Mouse (Mus musculus): Measurements from ENCODE around the gene Ep300. TPM values are rescaled to one million over a fixed set of nuclear protein-coding genes. Genes with fewer than 3 reads are reported as not detected.
"Not testable (repeated sequence)": the region's sequence is repeated elsewhere in the genome, so short reads cannot be mapped to it uniquely, and the experiment has no call there.

The Ep300 gene
- polyA plus RNA-seq, 1 experiment from 2014 or later, result 11.5 TPM

DNA sequence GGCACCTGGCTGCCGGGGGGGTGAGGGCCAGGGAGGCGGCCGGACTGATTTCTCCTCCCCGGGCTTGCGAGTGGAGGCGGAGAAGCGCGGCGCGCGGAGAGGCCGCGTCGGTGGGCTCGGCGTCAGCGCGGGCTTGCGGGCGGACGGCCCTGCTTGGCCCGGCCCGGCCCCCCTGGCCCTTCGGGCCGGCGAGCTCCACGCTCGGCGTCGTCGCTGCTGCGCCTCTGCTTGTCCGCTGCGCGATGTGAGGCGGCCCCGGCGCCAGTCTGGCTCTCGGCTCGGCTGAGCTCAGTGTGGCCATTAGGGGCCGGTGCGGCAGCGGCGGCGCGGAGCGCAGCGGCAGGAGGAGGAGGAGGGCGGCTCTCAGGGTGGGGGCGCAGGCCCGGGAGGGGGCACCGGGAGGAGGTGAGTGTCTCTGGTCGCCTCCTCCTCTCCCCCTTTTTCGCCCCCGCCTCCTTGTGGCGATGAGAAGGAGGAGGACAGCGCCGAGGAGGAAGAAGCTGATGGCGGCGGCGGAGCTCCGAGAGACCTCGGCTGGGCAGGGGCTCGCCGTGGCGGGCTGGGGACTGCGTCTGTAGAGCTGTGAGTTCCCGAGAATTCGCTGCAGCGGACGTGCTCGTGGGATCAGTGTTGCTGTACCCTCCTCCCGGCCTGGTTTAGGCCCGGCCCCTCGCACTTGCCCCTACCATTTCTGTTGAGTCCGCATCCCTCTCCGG, 753 bp downstream of the Ep300 start:
- peak; percentile 65 for ATAC-seq (replicated peaks; ENCODE audit: extremely low read depth, insufficient read depth, low FRiP score)
- Histone ChIP-seq H3K9ac (ENCODE audit: low read length) (peak overlapping the region; percentile 100), H3K36me3 (ENCODE audit: control insufficient read depth, insufficient read depth) (no peaks in the 10 kb centered on the region; the same call in 1 of the 2 replicates), H3K4me3 (ENCODE audit: low read length) (peak overlapping the region; percentile 94), H3K4me2 (ENCODE audit: low read depth, low read length) (peak overlapping the region; percentile 95), H3K4me1 (ENCODE audit: control insufficient read depth, insufficient read depth, low read length) (peaks cover 19% of the 10 kb centered on the region), H3K27me3 (ENCODE audit: control insufficient read depth, insufficient read depth, low read length) (no peaks in the 10 kb centered on the region), H3K9me3 (replicated peaks; ENCODE audit: control insufficient read depth, low read length) (no peaks in the 10 kb centered on the region), H3K27ac (ENCODE audit: low read length) (peak overlapping the region; percentile 100)
- WGBS, result under 1% methylated on average over 62 of the region's 77 CpGs

GRCm38 (mm10) chr15:81586466-81586865, 1.3 kb downstream of the Ep300 start:
- H3K36me3 ChIP-seq (ENCODE audit: control insufficient read depth, insufficient read depth), result no peaks in the 10 kb centered on the region; the same call in 1 of the 2 replicates
- H3K27ac ChIP-seq (ENCODE audit: low read length), result peak overlapping the region; percentile 100
- peak overlapping the region; percentile 94 for H3K4me3 ChIP-seq (ENCODE audit: low read length)
- ATAC-seq (replicated peaks; ENCODE audit: extremely low read depth, insufficient read depth, low FRiP score), result no peak
- peaks cover 19% of the 10 kb centered on the region for H3K4me1 ChIP-seq (ENCODE audit: control insufficient read depth, insufficient read depth, low read length)
- WGBS, result under 1% methylated on average over 28 of the region's 28 CpGs
- H3K9ac ChIP-seq (ENCODE audit: low read length), result peak overlapping the region; percentile 100
- no peaks in the 10 kb centered on the region for H3K9me3 ChIP-seq (replicated peaks; ENCODE audit: control insufficient read depth, low read length)
- H3K4me2 ChIP-seq (ENCODE audit: low read depth, low read length), result peak overlapping the region; percentile 95
- no peaks in the 10 kb centered on the region for H3K27me3 ChIP-seq (ENCODE audit: control insufficient read depth, insufficient read depth, low read length)

- 37% methylated on average over 2 of the region's 2 CpGs for WGBS
- Histone ChIP-seq H3K4me2 (ENCODE audit: low read depth, low read length) (peak overlapping the region; percentile 95), H3K27me3 (ENCODE audit: control insufficient read depth, insufficient read depth, low read length) (no peaks in the 10 kb centered on the region), H3K9ac (ENCODE audit: low read length) (peak overlapping the region; percentile 100), H3K9me3 (replicated peaks; ENCODE audit: control insufficient read depth, low read length) (no peaks in the 10 kb centered on the region), H3K4me1 (ENCODE audit: control insufficient read depth, insufficient read depth, low read length) (peaks cover 19% of the 10 kb centered on the region), H3K4me3 (ENCODE audit: low read length) (peak overlapping the region; percentile 94), H3K36me3 (ENCODE audit: control insufficient read depth, insufficient read depth) (no peaks in the 10 kb centered on the region; the same call in 1 of the 2 replicates), H3K27ac (ENCODE audit: low read length) (no peak overlapping the region)
- ATAC-seq (replicated peaks; ENCODE audit: extremely low read depth, insufficient read depth, low FRiP score), result no peak
Observed at GRCm38 (mm10) chr15:81587686-81588085, 2.5 kb downstream of the Ep300 start.

DNA sequence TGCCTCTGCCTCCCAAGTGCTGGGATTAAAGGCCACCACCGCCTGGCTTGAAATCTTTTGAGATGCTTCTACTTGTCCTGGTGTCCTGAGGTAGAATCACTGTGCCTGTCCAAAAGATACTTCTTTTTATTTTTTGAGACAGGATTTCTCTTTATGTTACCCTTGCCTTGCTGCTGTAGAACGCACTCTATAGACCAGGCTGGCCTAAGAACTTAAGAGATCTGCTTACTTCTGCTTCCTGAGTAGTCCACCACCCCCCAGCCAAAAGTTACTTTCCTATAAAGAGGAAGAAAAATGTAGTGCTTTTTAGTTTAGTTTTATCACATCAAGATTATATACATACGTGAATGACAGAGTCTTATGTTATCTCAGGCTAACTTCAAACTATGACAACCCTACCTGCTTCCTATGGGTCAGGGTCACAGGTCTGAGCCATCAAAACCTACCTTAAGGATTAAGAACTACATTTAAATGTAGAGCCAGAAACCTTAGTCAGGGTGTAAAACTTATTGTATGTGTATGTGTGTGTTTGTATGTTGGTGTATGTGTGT, 9.1 kb downstream of the Ep300 start:
- 93% methylated on average over 3 of the region's 3 CpGs for WGBS
- H3K36me3 ChIP-seq (ENCODE audit: control insufficient read depth, insufficient read depth), result no peaks in the 10 kb centered on the region; the same call in 1 of the 2 replicates
- H3K4me3 ChIP-seq (ENCODE audit: low read length), result no peak overlapping the region
- no peak overlapping the region for H3K9ac ChIP-seq (ENCODE audit: low read length)
- peaks cover 2% of the 10 kb centered on the region; the same call in 1 of the 2 replicates for H3K4me1 ChIP-seq (ENCODE audit: control insufficient read depth, insufficient read depth, low read length)
- H3K9me3 ChIP-seq (replicated peaks; ENCODE audit: control insufficient read depth, low read length), result no peaks in the 10 kb centered on the region
- no peak overlapping the region for H3K4me2 ChIP-seq (ENCODE audit: low read depth, low read length)
- H3K27ac ChIP-seq (ENCODE audit: low read length), result no peak overlapping the region
- no peak for ATAC-seq (replicated peaks; ENCODE audit: extremely low read depth, insufficient read depth, low FRiP score)
- H3K27me3 ChIP-seq (ENCODE audit: control insufficient read depth, insufficient read depth, low read length), result no peaks in the 10 kb centered on the region

DNA sequence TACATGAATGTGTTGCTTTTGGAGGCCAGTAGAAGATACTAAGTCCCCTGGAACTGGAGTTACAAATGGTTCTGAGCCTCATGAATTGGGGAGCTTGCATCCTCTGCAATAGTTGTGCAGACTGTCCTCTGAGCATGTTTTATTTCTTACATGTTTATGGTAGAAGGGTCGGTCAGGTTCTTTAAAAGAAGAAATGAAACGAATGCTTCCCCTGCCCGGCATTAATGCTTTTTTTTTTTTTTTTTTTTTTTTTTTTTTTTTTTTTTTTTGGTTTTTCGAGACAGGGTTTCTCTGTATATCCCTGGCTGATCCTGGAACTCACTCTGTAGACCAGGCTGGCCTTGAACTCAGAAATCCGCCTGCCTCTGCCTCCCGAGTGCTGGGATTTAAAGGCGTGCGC, 13.6 kb downstream of the Ep300 start:
- peaks cover 13% of the 10 kb centered on the region for H3K36me3 ChIP-seq (ENCODE audit: control insufficient read depth, insufficient read depth)
- not testable (repeated sequence) for H3K4me1 ChIP-seq (ENCODE audit: control insufficient read depth, insufficient read depth, low read length); H3K4me2 ChIP-seq (ENCODE audit: low read depth, low read length); H3K27me3 ChIP-seq (ENCODE audit: control insufficient read depth, insufficient read depth, low read length); H3K9me3 ChIP-seq (replicated peaks; ENCODE audit: control insufficient read depth, low read length); ATAC-seq (replicated peaks; ENCODE audit: extremely low read depth, insufficient read depth, low FRiP score); H3K4me3 ChIP-seq (ENCODE audit: low read length); H3K9ac ChIP-seq (ENCODE audit: low read length); H3K27ac ChIP-seq (ENCODE audit: low read length)
- 86% methylated on average over 8 of the region's 8 CpGs for WGBS

GRCm38 (mm10) chr15:81605241-81605640, 20.1 kb downstream of the Ep300 start:
- 31% methylated on average over 1 of the region's 1 CpGs for WGBS
- no peak overlapping the region for H3K4me2 ChIP-seq (ENCODE audit: low read depth, low read length)
- H3K9me3 ChIP-seq (replicated peaks; ENCODE audit: control insufficient read depth, low read length), result no peaks in the 10 kb centered on the region
- H3K4me3 ChIP-seq (ENCODE audit: low read length), result no peak overlapping the region
- 0 out of 2 replicates have a peak, but pooled peaks cover 2% of the 10 kb centered on the region for H3K4me1 ChIP-seq (ENCODE audit: control insufficient read depth, insufficient read depth, low read length)
- no peak overlapping the region for H3K27ac ChIP-seq (ENCODE audit: low read length)
- peaks cover 20% of the 10 kb centered on the region for H3K36me3 ChIP-seq (ENCODE audit: control insufficient read depth, insufficient read depth)
- no peak for ATAC-seq (replicated peaks; ENCODE audit: extremely low read depth, insufficient read depth, low FRiP score)
- no peaks in the 10 kb centered on the region for H3K27me3 ChIP-seq (ENCODE audit: control insufficient read depth, insufficient read depth, low read length)
- no peak overlapping the region for H3K9ac ChIP-seq (ENCODE audit: low read length)

DNA sequence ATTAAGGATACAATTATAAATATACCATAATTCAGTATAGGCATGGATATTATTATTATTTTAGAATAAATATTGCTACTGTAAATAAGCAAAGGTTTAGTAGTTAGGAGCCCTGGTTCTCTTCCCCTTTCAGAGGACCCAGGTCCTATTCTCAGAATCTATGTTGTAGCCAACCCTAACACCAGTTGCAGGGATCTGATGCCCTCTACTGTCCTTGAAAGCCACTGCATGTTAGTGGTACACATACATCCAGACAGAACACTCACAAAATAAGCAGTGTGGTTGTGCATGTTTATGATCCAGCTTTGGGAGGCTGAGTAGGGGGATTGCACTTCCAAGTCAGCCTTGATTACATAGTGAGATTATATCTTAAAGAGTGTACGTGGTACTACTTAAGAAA, 21.5 kb downstream of the Ep300 start:
- H3K36me3 ChIP-seq (ENCODE audit: control insufficient read depth, insufficient read depth), result peaks cover 22% of the 10 kb centered on the region
- 0 out of 2 replicates have a peak, but pooled peaks cover 2% of the 10 kb centered on the region for H3K4me1 ChIP-seq (ENCODE audit: control insufficient read depth, insufficient read depth, low read length)
- H3K27ac ChIP-seq (ENCODE audit: low read length), result no peak overlapping the region
- H3K4me3 ChIP-seq (ENCODE audit: low read length), result no peak overlapping the region
- H3K9ac ChIP-seq (ENCODE audit: low read length), result no peak overlapping the region
- H3K9me3 ChIP-seq (replicated peaks; ENCODE audit: control insufficient read depth, low read length), result no peaks in the 10 kb centered on the region
- no peaks in the 10 kb centered on the region for H3K27me3 ChIP-seq (ENCODE audit: control insufficient read depth, insufficient read depth, low read length)
- WGBS, result 89% methylated on average over 1 of the region's 1 CpGs
- no peak overlapping the region for H3K4me2 ChIP-seq (ENCODE audit: low read depth, low read length)
- ATAC-seq (replicated peaks; ENCODE audit: extremely low read depth, insufficient read depth, low FRiP score), result no peak

DNA sequence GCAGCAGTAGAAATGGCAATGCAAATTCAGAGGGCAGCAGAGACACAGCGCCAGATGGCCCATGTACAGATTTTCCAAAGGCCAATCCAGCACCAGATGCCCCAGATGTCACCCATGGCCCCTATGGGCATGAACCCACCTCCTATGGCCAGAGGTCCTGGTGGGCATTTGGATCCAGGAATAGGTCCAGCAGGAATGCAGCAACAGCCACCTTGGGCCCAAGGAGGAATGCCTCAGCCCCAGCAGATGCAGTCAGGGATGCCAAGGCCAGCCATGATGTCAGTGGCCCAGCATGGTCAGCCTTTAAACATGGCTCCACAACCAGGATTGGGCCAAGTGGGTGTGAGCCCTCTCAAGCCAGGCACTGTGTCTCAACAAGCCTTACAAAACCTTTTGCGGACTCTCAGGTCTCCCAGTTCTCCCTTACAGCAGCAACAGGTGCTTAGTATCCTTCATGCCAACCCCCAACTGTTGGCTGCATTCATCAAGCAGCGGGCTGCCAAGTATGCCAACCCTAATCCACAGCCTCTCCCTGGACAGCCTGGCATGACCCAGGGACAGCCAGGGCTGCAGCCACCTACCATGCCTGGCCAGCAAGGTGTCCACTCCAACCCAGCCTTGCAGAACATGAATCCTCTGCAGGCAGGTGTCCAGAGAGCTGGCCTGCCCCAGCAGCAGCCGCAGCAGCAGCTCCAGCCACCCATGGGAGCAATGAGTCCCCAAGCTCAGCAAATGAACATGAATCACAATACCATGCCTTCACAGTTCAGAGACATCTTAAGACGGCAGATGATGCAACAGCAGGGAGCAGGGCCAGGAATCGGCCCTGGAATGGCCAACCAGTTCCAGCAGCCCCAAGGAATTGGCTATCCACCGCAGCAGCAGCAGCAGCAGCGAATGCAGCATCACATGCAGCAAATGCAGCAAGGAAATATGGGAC, 64.6 kb downstream of the Ep300 start:
- ATAC-seq (replicated peaks; ENCODE audit: extremely low read depth, insufficient read depth, low FRiP score), result no peak
- no peak overlapping the region for H3K27ac ChIP-seq (ENCODE audit: low read length)
- no peaks in the 10 kb centered on the region for H3K9me3 ChIP-seq (replicated peaks; ENCODE audit: control insufficient read depth, low read length)
- no peak overlapping the region for H3K4me3 ChIP-seq (ENCODE audit: low read length)
- 95% methylated on average over 8 of the region's 8 CpGs for WGBS
- H3K36me3 ChIP-seq (ENCODE audit: control insufficient read depth, insufficient read depth), result peaks cover 54% of the 10 kb centered on the region
- no peak overlapping the region for H3K4me2 ChIP-seq (ENCODE audit: low read depth, low read length)
- no peaks in the 10 kb centered on the region for H3K27me3 ChIP-seq (ENCODE audit: control insufficient read depth, insufficient read depth, low read length)
- H3K4me1 ChIP-seq (ENCODE audit: control insufficient read depth, insufficient read depth, low read length), result no peaks in the 10 kb centered on the region
- H3K9ac ChIP-seq (ENCODE audit: low read length), result no peak overlapping the region
